Mouse (Mus musculus): ENCODE data around the gene Ano5. TPM values are rescaled to one million over a fixed set of nuclear protein-coding genes. Genes with fewer than 3 reads are reported as not detected.

The Ano5 gene
- polyA plus RNA-seq, 1 experiment from 2014 or later, result 0.16 TPM

DNA sequence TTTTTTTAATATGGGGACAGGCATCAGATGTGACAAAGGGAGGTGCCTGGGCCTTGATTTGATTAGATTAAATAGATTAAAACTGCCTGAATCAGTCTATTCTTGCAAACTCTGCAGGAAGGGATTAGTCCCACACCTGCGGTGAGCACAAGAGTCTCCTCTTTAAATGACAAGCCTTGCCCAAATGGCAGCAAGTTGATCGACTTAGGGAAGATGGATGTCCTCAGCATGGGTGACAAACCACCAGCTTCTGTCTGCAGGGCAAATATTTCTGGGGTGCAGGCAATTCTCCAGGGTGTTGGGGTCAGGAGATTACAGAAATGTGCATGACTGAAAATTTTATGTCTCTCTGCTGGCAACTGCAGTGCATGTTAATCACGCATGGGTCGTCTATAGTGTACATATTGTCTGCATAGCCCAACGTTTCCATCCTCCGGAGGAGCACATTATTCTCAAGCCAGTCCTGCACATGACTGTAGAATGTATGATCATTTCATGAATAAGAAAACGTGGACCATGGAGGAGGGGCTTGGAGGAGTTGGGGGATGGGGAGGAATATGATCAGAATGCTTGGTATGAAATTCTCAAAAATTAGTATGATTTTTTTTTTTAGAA lies 122.5 kb downstream of the Ano5 start:
- 0 out of 2 replicates have a peak overlapping the region, but pooled peaks have one; percentile 37 for H3K27ac ChIP-seq (ENCODE audit: low read depth, low read length)
- no peak overlapping the region for H3K4me3 ChIP-seq (ENCODE audit: low read depth, low read length)
- H3K36me3 ChIP-seq (ENCODE audit: control insufficient read depth, insufficient read depth, low read length), result no peaks in the 10 kb centered on the region
- H3K9me3 ChIP-seq (ENCODE audit: control insufficient read depth, low read length), result no peaks in the 10 kb centered on the region
- H3K9ac ChIP-seq (ENCODE audit: low read length), result no peak overlapping the region
- no peak overlapping the region for H3K4me2 ChIP-seq (ENCODE audit: low read depth, low read length, severe bottlenecking)
- WGBS, result 3% methylated on average over 7 of the region's 7 CpGs
- peaks cover 2% of the 10 kb centered on the region; the same call in 1 of the 2 replicates for H3K4me1 ChIP-seq (replicated peaks; ENCODE audit: control insufficient read depth, insufficient read depth, low read length)
- no peak for DNase-seq (ENCODE audit: low spot score)
- peaks cover 7% of the 10 kb centered on the region for H3K27me3 ChIP-seq (ENCODE audit: control insufficient read depth, insufficient read depth, low read length)
- ATAC-seq (replicated peaks; ENCODE audit: low FRiP score), result peak; percentile 72

Other genes with a start within 250 kb of the Ano5 start
- gene Slc17a6, start 111.0 kb downstream of the Ano5 start, polyA plus RNA-seq (2014; fragmentation: Nextera tagmentation; extraction: Ambion mirVana), result 23.1 and 24.4 TPM in 2 replicates

Data from forebrain, embryonic 11.5 days (tissue).